Mouse (Mus musculus) C2C12 (cell line): Measurements from ENCODE around the gene Rcsd1.

Experiments
- CEBPB ChIP-seq: IDR thresholded peaks from one replicate; pipeline ENCODE4 v1.6.1; 2011; ENCODE audit warnings: low read depth, mild to moderate bottlenecking, control low read depth, moderate library complexity
- CTCF ChIP-seq: IDR thresholded peaks from one replicate; pipeline ENCODE4 v1.5.1; 2011; ENCODE audit not compliant: control insufficient read depth, insufficient read depth, insufficient read length
- FOSL1 ChIP-seq: IDR thresholded peaks from one replicate; pipeline ENCODE4 v1.8.0; 2011; ENCODE audit warnings: mild to moderate bottlenecking, low read length; ENCODE audit not compliant: poor library complexity, insufficient read depth, severe bottlenecking
- MAX ChIP-seq: IDR thresholded peaks from one replicate; pipeline ENCODE4 v1.6.1; 2011; ENCODE audit warnings: mild to moderate bottlenecking, control low read depth
- MYOD1 ChIP-seq: IDR thresholded peaks from one replicate; pipeline ENCODE4 v1.6.1; 2011; ENCODE audit warnings: low read depth; ENCODE audit not compliant: control insufficient read depth, insufficient read length
- MYOG ChIP-seq: IDR thresholded peaks from one replicate; pipeline ENCODE4 v1.6.1; 2011; ENCODE audit not compliant: control insufficient read depth, insufficient read length; ENCODE audit errors: extremely low read depth
- USF1 ChIP-seq: IDR thresholded peaks from one replicate; pipeline ENCODE4 v1.6.1; 2011; ENCODE audit warnings: low read depth, mild to moderate bottlenecking, control low read depth, moderate library complexity

- no peak for TF ChIP-seq CTCF
- TF ChIP-seq CEBPB, result no peak
- TF ChIP-seq USF1, result no peak
- no peak for TF ChIP-seq MYOG
- TF ChIP-seq MYOD1, result no peak
- TF ChIP-seq MAX, result no peak
- TF ChIP-seq FOSL1, result no peak
Measured at GRCm38 (mm10) chr1:165663277-165663676, 46.3 kb downstream of the Rcsd1 start.
